Mouse (Mus musculus) adipocyte (in vitro differentiated cells): ENCODE measurements around the gene Gprasp2.
"Not testable (repeated sequence)": the region's sequence is repeated elsewhere in the genome, so short reads cannot be mapped to it uniquely, and the experiment has no call there.

ENCODE experiments used
- DNase-seq: peaks from one replicate; pipeline ENCODE4 v3.0.0-alpha.2; 2016; ENCODE audit warnings: low spot score

The Gprasp2 gene

GRCm38 (mm10) chrX:135838521-135839360, at the start of gene Gprasp2:
Gene Gprasp2 (plus strand): TSS chrX:135839034.
- DNase-seq: not testable (repeated sequence)

- DNase-seq: no peak
Measured at GRCm38 (mm10) chrX:135791536-135791935, 47.3 kb upstream of the Gprasp2 start.

GRCm38 (mm10) chrX:135792326-135792725, 46.5 kb upstream of the Gprasp2 start:
- no peak for DNase-seq

- DNase-seq: not testable (repeated sequence)
Measured at GRCm38 (mm10) chrX:135795591-135796304, 43.1 kb upstream of the Gprasp2 start.

GRCm38 (mm10) chrX:135796305-135797211, 42.3 kb upstream of the Gprasp2 start:
- not testable (repeated sequence) for DNase-seq

GRCm38 (mm10) chrX:135797212-135797644, 41.6 kb upstream of the Gprasp2 start, which contains the start of gene Bhlhb9:
Gene Bhlhb9 (plus strand): TSS chrX:135797594.
- peak; percentile 60 for DNase-seq

- DNase-seq: no peak
Measured at GRCm38 (mm10) chrX:135804149-135804548, 34.7 kb upstream of the Gprasp2 start.

GRCm38 (mm10) chrX:135805780-135806179, 33.1 kb upstream of the Gprasp2 start:
- peak; percentile 66 for DNase-seq

GRCm38 (mm10) chrX:135835896-135836295, 2.9 kb upstream of the Gprasp2 start:
- not testable (repeated sequence) for DNase-seq

- no peak for DNase-seq
Measured at GRCm38 (mm10) chrX:135837896-135838295, 938 bp upstream of the Gprasp2 start.

GRCm38 (mm10) chrX:135839397-135840391, 860 bp downstream of the Gprasp2 start:
- DNase-seq: peak; percentile 29

- DNase-seq: not testable (repeated sequence)
Measured at GRCm38 (mm10) chrX:135866806-135867205, 28.0 kb downstream of the Gprasp2 start.

- no peak for DNase-seq
Measured at GRCm38 (mm10) chrX:135876679-135877078, 37.8 kb downstream of the Gprasp2 start.

GRCm38 (mm10) chrX:135879626-135880025, 40.8 kb downstream of the Gprasp2 start:
- DNase-seq: no peak

- DNase-seq: peak; percentile 43
Measured at GRCm38 (mm10) chrX:135885411-135886233, 46.8 kb downstream of the Gprasp2 start.

GRCm38 (mm10) chrX:135886234-135886585, 47.4 kb downstream of the Gprasp2 start:
- peak; percentile 52 for DNase-seq
